Mouse (Mus musculus): ENCODE data around the gene Sf3a2.

Sf3a2 gene

DNA sequence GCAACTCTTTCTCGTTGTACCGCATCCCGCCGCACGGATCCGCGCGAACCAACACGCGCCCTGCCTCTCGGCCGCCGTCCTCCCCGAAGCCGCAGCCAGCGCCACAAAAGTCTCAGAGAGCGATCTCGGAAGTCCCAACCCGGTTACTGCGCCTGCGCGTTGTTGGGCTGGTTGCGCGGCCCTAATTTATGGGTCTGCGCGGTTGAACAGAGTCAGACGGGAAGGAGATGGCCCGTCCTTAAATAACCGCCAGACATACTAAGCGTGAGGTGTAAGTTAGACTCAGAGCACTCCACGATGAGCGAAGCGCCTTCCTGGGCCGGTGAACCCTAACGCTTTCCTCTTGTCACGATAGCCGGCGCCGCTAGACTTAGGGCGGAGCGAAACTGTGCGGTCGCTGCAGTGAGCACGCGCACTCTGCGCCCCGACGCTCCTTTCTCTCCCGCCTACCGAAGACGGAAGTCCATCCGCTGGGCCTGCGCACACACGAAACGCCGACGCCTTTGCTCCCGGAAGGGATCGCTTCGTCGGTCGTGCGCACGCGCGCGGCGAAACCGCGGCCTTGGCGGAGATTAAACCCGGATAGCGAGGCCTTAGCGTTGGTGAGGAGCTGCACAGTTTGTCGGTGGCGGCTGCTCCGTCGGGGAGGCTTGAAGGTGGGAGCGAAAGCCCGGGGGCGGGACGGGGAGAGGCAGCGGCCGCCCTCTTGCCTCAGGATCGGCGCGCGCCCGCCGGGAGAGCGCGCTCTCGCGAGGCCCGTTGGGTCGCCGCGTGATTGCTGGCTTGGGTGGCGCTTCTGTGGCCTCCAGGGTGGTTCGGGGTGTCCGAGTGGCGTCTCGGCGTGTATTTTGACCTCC is at the start of gene Sf3a2, which contains the start of gene Plekhj1:
Sf3a2 (plus strand) TSS at position 49 of the 857 bp plus-strand sequence.
Plekhj1 (minus strand) TSS at position 477 of the 857 bp plus-strand sequence.
- peak; percentile 97 for DNase-seq

- DNase-seq: peak; percentile 87
Observed at GRCm38 (mm10) chr10:80748609-80749008, 49.4 kb upstream of the Sf3a2 start.

DNA sequence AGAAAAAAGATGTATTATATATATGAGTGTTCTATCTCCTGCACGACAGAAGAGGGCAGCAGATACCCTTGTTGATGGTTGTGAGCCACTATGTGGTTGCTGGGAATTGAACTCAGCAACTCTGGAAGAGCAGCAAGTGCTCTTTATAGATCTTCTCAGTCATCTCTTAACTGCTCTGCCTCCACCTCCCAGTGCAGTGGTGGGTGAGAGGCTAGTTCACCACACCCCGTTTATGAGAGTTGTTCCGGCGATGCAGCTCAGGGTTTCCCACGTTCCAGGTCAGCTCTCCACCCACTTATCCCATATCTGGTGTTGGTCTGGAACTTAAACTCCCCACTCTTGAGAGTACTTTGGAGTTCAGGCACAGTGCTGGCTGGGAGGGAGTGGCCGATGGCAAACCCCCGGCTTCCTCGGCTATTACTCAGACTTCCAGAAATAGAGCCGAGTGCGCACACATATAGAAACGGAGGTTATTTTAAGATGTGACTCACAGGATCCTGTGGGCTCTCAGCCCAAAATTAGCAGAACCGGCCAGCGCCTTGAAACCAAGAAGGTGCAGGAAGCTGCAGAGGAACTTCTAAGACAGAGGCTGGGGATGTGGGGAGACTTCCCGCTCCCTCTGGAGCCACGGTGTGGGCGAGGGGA is 46.7 kb upstream of the Sf3a2 start:
- DNase-seq: peak; percentile 73

DNA sequence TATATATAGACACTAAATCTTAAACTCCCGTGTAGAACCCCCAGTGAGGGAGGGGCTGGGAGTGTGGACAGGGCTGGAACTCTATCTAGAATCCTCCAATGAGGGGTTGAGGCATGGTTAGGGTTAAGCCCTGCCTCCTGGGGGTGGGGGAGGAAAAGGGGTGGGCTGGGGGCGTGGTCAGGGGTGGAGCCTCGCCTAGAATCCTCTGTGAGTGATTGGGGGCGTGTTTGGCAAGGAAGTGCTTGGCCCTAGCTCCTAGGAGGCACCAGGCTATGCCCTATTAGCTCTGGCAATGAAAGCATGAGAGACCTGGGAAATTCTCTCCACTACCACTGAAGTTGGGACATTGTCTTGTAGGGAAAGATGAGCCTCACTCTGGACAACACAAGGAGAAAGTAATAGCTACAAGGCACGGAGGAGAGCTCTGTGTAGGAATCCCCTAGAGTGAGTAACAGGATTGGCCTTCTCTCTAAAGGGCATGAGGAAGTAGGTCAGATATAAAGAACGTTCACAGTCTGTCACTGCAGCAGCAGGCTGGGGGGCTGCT is 45.8 kb upstream of the Sf3a2 start:
- peak; percentile 93 for DNase-seq

DNA sequence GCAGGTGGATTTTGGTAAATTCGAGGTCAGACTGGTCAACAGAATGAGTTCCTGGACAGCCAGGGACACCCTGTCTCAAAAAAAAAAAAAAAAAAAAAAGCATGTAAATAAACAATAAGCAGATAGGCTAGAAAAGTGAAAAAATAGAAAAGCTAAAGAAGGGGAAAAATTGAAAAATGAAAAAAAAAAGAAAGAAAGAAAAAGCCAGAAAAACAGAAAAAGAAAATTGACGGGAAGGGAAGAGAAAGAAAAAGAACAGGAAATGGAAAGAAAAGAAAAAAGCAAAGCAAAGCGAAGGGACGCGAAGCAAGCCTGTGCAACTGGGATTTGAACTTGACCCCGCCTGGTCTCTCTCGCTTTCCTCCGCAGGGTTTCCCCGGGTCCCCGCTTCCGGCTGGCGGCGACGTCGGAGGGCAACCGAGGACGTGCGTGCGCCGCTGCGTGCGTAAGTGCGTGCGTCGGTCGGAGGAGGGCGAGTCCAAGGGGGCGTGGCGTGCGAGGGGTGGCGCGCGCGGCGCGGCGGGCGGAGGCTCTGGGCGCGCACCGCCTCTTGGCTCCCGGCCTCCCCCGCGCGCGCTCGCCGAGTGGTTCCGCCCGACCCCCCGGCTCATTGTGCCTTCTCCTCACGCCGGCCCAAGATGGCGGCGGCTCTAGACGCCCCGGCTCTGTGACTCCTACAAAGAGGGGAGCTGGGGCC is 43.3 kb upstream of the Sf3a2 start, which contains the start of gene Dot1l:
Dot1l (plus strand) TSS at position 613 of the 697 bp plus-strand sequence.
- DNase-seq: peak; percentile 99

DNA sequence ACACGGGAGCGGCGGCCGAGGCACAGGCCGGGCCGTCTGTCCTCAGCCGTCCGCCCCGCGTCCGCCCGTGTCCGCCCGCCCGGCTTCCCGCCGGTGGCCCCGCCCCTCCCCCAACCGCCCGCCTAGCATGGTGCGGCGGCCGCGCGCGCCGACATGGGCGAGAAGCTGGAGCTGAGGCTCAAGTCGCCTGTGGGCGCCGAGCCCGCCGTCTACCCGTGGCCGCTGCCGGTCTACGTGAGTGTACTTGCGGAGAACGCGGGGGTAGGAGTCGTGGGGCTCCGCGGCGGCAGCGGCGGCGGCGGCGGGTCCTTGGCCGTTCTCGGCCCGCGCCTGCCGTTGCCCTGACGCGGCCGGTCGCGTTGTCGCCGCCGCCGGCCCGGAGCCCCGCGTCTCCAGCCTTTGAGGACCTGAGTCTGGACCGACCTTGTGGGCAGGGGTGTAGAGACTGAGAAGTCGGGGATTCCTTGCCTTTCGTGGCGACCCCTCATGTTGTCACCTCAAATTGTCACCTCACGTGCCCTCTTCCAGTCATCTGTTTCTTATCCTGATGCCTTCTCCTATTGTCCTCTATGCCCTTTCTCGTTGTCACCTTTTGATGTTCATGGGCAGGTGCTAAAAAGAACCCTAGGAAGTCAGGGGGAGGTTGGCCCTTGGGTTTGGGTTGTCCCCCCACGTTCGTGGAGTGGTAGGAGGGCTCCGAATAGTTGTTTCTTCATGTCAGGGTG is 42.5 kb upstream of the Sf3a2 start:
- no peak for DNase-seq

DNA sequence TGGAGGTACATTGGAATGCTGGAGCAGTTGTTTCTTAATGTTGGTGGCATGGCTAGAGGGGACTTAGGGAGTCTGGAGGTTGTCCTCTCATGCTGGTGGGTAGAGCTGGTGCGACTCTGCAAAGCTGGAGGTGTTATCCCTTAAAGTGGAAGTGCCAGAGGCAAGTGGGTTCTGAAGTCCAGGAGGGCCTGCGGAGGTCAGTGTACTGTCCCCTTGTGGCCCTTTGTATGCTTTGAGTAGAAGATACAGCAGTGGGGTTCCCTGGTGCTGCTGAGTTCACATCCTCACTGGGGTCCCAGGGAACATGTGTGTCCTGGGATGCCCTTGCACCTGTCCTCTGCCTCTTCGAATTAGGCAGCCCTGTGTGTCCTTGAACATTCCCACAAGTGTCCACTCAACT is 41.9 kb upstream of the Sf3a2 start:
- DNase-seq: no peak

DNA sequence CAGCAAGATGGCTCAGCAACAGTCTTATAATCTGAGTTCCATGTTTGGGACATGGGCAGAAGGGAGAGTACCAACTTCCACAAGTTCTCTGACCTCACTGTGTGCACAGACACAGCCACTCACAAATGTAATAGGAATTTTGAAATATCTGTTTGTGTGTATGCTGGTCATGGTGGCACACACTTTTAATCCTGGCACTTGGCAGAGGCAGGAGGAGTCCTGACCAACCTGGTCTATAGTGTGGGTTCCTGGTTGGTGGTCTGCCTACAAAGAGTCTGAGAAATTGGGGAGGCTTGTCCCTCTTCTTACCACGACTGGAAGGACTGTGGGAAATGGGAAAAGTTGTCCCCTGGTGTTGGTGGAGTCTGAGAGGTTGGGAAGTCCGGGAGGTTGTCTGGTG is 41.5 kb upstream of the Sf3a2 start:
- DNase-seq: no peak

DNA sequence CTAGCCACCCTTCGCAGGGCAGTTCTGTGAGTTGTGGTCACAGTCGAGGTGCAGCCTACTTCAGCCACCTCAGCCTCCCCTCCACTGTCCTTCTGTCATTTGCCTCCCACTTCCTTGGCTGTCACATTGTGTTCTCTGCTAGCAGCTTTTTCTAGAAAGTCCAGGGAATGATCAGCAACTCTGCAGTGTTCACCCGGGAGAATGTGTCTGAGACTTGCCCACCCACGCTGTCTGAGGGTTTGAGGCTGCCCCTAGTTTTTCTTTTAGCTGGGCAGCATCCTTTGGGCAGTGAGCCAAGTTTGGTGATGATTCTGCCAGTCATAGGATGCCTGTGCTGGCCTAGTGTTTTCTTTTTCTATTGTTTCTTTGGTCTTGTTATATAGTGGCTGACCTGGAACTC is 41.0 kb upstream of the Sf3a2 start:
- no peak for DNase-seq

- peak; percentile 85 for DNase-seq
Observed at GRCm38 (mm10) chr10:80757717-80758116, 40.3 kb upstream of the Sf3a2 start.

- DNase-seq: no peak
Observed at GRCm38 (mm10) chr10:80758651-80759050, 39.3 kb upstream of the Sf3a2 start.

GRCm38 (mm10) chr10:80760596-80761524 is 37.1 kb upstream of the Sf3a2 start:
- peak; percentile 47 for DNase-seq

- no peak for DNase-seq
Observed at GRCm38 (mm10) chr10:80761821-80762220, 36.2 kb upstream of the Sf3a2 start.

GRCm38 (mm10) chr10:80763502-80763901 is 34.5 kb upstream of the Sf3a2 start:
- no peak for DNase-seq

- DNase-seq: no peak
Observed at GRCm38 (mm10) chr10:80765746-80766145, 32.3 kb upstream of the Sf3a2 start.

DNA sequence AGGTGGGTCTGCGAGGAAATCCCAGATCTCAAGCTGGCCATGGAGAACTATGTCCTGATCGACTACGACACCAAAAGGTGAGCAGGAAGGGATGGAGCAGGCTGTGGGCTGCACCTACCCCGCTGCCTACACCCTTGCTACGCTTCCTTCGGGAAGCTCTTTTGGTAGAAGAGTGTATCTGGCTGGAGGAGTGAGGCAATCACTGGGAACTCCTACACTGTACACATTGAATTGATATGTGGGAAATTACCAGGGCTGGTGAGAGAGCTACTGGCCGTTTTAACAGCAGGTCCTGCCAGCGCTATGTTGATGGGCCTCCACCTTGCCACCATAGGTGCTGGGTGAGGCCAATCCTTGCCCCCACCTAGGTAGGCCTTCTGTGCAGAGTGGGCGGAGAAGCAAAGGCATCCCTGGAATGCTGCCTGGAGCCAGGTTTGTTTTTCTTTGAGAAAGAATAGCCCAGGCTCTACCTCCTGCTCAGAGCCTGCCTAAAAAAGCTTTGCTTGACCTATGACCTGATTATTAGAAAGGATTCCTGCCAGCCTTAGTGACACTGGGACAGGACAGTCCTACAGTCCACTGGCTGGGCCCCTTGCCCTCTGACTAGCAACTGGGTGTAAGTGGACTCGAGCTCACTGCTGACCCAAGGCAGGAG is 31.7 kb upstream of the Sf3a2 start:
- DNase-seq: peak; percentile 55

DNA sequence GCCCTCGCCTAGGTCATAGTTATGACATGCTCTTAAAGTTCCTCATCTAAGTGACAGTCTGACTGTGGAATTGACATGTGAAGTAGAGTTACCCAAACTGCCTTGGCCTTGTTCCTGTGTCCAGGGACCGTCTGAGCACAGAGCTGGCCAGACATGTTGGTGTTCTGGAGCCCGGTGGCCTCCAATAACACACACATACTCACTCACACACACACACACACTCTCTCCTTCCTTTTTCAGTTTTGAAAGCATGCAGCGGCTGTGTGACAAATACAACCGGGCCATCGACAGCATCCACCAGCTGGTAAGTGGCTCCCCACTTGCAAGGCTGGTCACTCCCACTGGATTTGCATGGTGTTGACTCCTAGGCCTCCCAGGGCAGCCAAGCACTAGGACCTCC is 29.6 kb upstream of the Sf3a2 start:
- DNase-seq: no peak

- no peak for DNase-seq
Observed at GRCm38 (mm10) chr10:80773816-80774215, 24.2 kb upstream of the Sf3a2 start.

GRCm38 (mm10) chr10:80774549-80774948 is 23.4 kb upstream of the Sf3a2 start:
- DNase-seq: peak; percentile 85

- DNase-seq: no peak
Observed at GRCm38 (mm10) chr10:80774981-80775380, 23.0 kb upstream of the Sf3a2 start.

GRCm38 (mm10) chr10:80775731-80776130 is 22.3 kb upstream of the Sf3a2 start:
- no peak for DNase-seq
